Mouse (Mus musculus) heart, adult 2 months (tissue): ENCODE data around the gene Pbx1.

Experiments
- CTCF ChIP-seq: fragments of 200-600 bp; IDR thresholded peaks from 2 replicates; pipeline ENCODE4 v1.8.1; 2022; ENCODE audit warnings: antibody characterized with exemption, mild to moderate bottlenecking, moderate library complexity
- POLR2A ChIP-seq: fragments of 200-500 bp; IDR thresholded peaks from 2 replicates; pipeline ENCODE4 v1.6.1; 2011; ENCODE audit warnings: mild to moderate bottlenecking, low read depth, low read length, control low read depth; ENCODE audit not compliant: insufficient read depth

- TF ChIP-seq POLR2A (no peak), CTCF (no peak)
These were observed 3.8 kb downstream of the Pbx1 start for GRCm38 (mm10) chr1:168428255-168428654.
